Mouse (Mus musculus) MEL (cell line): Measurements from ENCODE around the gene Cd9. TPM values are rescaled to one million over a fixed set of nuclear protein-coding genes. Genes with fewer than 3 reads are reported as not detected.

ENCODE experiments used
- DNase-seq: peaks from one replicate; pipeline ENCODE4 v3.0.0; 2011; ENCODE audit warnings: low read depth, low spot score
- H3K27ac ChIP-seq: 2 replicates; pipeline ENCODE4 v1.5.1; 2012; ENCODE audit warnings: low read depth, mild to moderate bottlenecking, control low read depth, low read length, moderate library complexity; ENCODE audit not compliant: control insufficient read depth
- H3K27me3 ChIP-seq, 2 experiments: fragments of 150-350 bp in 1 of 2; sonication (generic) in 1 of 2; 2 replicates each; pipeline ENCODE4 v1.6.1; 2012; ENCODE audit warnings: low read length in 2 of 2, mild to moderate bottlenecking in 2 of 2, improper control_type of control experiment in 1 of 2, moderate library complexity in 1 of 2; ENCODE audit not compliant: insufficient read depth in 2 of 2, control insufficient read depth in 1 of 2
- H3K36me3 ChIP-seq, 2 experiments: 2 replicates each; pipeline ENCODE4 v1.6.1; 2012 to 2014; ENCODE audit warnings: low read length in 2 of 2, improper control_type of control experiment in 1 of 2, inconsistent platforms in 1 of 2, mild to moderate bottlenecking in 1 of 2; ENCODE audit not compliant: insufficient read depth in 2 of 2, control insufficient read depth in 1 of 2
- H3K4me1 ChIP-seq, 2 experiments: fragments of 150-350 bp in 1 of 2; sonication (generic) in 1 of 2; 2 replicates each; pipeline ENCODE4 v1.6.1; 2012; ENCODE audit warnings: low read length in 2 of 2, improper control_type of control experiment in 1 of 2, mild to moderate bottlenecking in 1 of 2; ENCODE audit not compliant: insufficient read depth in 2 of 2, control insufficient read depth in 1 of 2
- H3K4me3 ChIP-seq, 2 experiments: fragments of 150-350 bp in 1 of 2; sonication (generic) in 1 of 2; 2 replicates each; pipeline ENCODE4 v1.5.1; 2012; ENCODE audit warnings: low read depth in 2 of 2, low read length in 2 of 2, mild to moderate bottlenecking in 2 of 2, moderate library complexity in 2 of 2, control low read depth in 1 of 2, improper control_type of control experiment in 1 of 2; ENCODE audit not compliant: control insufficient read depth in 1 of 2, insufficient read depth in 1 of 2
- H3K79me2 ChIP-seq: 2 replicates; pipeline ENCODE4 v1.6.1; 2012; ENCODE audit warnings: mild to moderate bottlenecking, low read length, moderate library complexity; ENCODE audit not compliant: control insufficient read depth, poor library complexity, insufficient read depth
- H3K9ac ChIP-seq: 2 replicates; pipeline ENCODE4 v1.6.1; 2012; ENCODE audit warnings: low read depth, mild to moderate bottlenecking, control low read depth, low read length, moderate library complexity; ENCODE audit not compliant: control insufficient read depth, poor library complexity, severe bottlenecking
- H3K9me3 ChIP-seq: fragments of 150-350 bp; sonication (generic); replicated peaks from 2 replicates; pipeline ENCODE4 v1.6.1; 2012; ENCODE audit warnings: mild to moderate bottlenecking, low read length, improper control_type of control experiment, moderate library complexity; ENCODE audit not compliant: insufficient read depth
- BHLHE40 ChIP-seq: IDR thresholded peaks from 2 replicates; pipeline ENCODE4 v1.6.1; 2012; ENCODE audit warnings: low read depth, mild to moderate bottlenecking, inconsistent platforms, low read length, improper control_type of control experiment, borderline replicate concordance
- CTCF ChIP-seq, 3 experiments: IDR thresholded peaks in 2 of 3; conservative IDR thresholded peaks in 1 of 3; 2 replicates each; pipeline ENCODE4 v1.5.1; 2011 to 2012; ENCODE audit warnings: low read length in 3 of 3, low read depth in 2 of 3, mild to moderate bottlenecking in 2 of 3, improper control_type of control experiment in 1 of 3, inconsistent platforms in 1 of 3, mixed read lengths in 1 of 3, moderate library complexity in 1 of 3; ENCODE audit not compliant: control insufficient read depth in 1 of 3, insufficient read depth in 1 of 3, poor library complexity in 1 of 3, severe bottlenecking in 1 of 3
- E2F4 ChIP-seq: IDR thresholded peaks from 2 replicates; pipeline ENCODE4 v1.6.1; 2011; ENCODE audit warnings: low read depth, low read length, improper control_type of control experiment, borderline replicate concordance
- EP300 ChIP-seq, 2 experiments: IDR thresholded peaks; 2 replicates each; pipeline ENCODE4 v1.6.1; 2011; ENCODE audit warnings: improper control_type of control experiment in 2 of 2, low read length in 2 of 2, low read depth in 1 of 2, mild to moderate bottlenecking in 1 of 2
- ETS1 ChIP-seq: IDR thresholded peaks from 2 replicates; pipeline ENCODE4 v1.6.1; 2012; ENCODE audit warnings: low read depth, mild to moderate bottlenecking, inconsistent platforms, low read length, improper control_type of control experiment, moderate library complexity
- HCFC1 ChIP-seq: IDR thresholded peaks from 2 replicates; pipeline ENCODE4 v1.6.1; 2012; ENCODE audit warnings: low read depth, mild to moderate bottlenecking, inconsistent platforms, low read length, improper control_type of control experiment, moderate library complexity
- MAFK ChIP-seq: IDR thresholded peaks from 2 replicates; pipeline ENCODE4 v1.6.1; 2011; ENCODE audit warnings: low read depth, mild to moderate bottlenecking, low read length, improper control_type of control experiment, borderline replicate concordance
- MAX ChIP-seq: IDR thresholded peaks from 2 replicates; pipeline ENCODE4 v1.6.1; 2011; ENCODE audit warnings: low read length, improper control_type of control experiment
- MAZ ChIP-seq: IDR thresholded peaks from 2 replicates; pipeline ENCODE4 v1.6.1; 2012; ENCODE audit warnings: low read depth, mild to moderate bottlenecking, inconsistent platforms, low read length, improper control_type of control experiment
- MXI1 ChIP-seq: IDR thresholded peaks from 2 replicates; pipeline ENCODE4 v1.6.1; 2011; ENCODE audit warnings: mild to moderate bottlenecking, low read depth, low read length, improper control_type of control experiment
- MYB ChIP-seq: IDR thresholded peaks from 2 replicates; pipeline ENCODE4 v1.6.1; 2011; ENCODE audit warnings: mild to moderate bottlenecking, low read depth, low read length, improper control_type of control experiment
- MYC ChIP-seq: IDR thresholded peaks from 2 replicates; pipeline ENCODE4 v1.6.1; 2011; ENCODE audit warnings: low read depth, mild to moderate bottlenecking, low read length, improper control_type of control experiment, moderate library complexity
- NELFE ChIP-seq: IDR thresholded peaks from 2 replicates; pipeline ENCODE4 v1.6.1; 2011; ENCODE audit warnings: low read depth, low read length, improper control_type of control experiment
- NRF1 ChIP-seq: IDR thresholded peaks from 2 replicates; pipeline ENCODE4 v1.6.1; 2014; ENCODE audit warnings: low read depth, mild to moderate bottlenecking, inconsistent platforms, low read length, improper control_type of control experiment, moderate library complexity; ENCODE audit not compliant: poor library complexity, insufficient read depth, severe bottlenecking
- POLR2A ChIP-seq, 2 experiments: IDR thresholded peaks; 2 replicates each; pipeline ENCODE4 v1.6.1; 2011 to 2012; ENCODE audit warnings: low read length in 2 of 2, mild to moderate bottlenecking in 2 of 2, control low read depth in 1 of 2, improper control_type of control experiment in 1 of 2, low read depth in 1 of 2, moderate library complexity in 1 of 2; ENCODE audit not compliant: control insufficient read depth in 1 of 2, insufficient read depth in 1 of 2, poor library complexity in 1 of 2
- POLR2AphosphoS2 ChIP-seq: IDR thresholded peaks from 2 replicates; pipeline ENCODE4 v1.6.1; 2011; ENCODE audit warnings: low read length, improper control_type of control experiment
- POLR2AphosphoS5 ChIP-seq: IDR thresholded peaks from 2 replicates; pipeline ENCODE4 v1.6.1; 2012; ENCODE audit warnings: low read depth, borderline replicate concordance, mild to moderate bottlenecking, inconsistent platforms, low read length, moderate library complexity, mixed read lengths
- RAD21 ChIP-seq: IDR thresholded peaks from 2 replicates; pipeline ENCODE4 v1.6.1; 2011; ENCODE audit warnings: mild to moderate bottlenecking, low read depth, low read length, improper control_type of control experiment
- RCOR1 ChIP-seq: IDR thresholded peaks from 2 replicates; pipeline ENCODE4 v1.6.1; 2012; ENCODE audit warnings: low read depth, mild to moderate bottlenecking, inconsistent platforms, low read length, improper control_type of control experiment
- SMC3 ChIP-seq: IDR thresholded peaks from 2 replicates; pipeline ENCODE4 v1.6.1; 2011; ENCODE audit warnings: low read depth, low read length, improper control_type of control experiment
- TAL1 ChIP-seq: IDR thresholded peaks from 2 replicates; pipeline ENCODE4 v1.6.1; 2012; ENCODE audit warnings: mild to moderate bottlenecking, inconsistent platforms, low read length, moderate library complexity, mixed read lengths
- TCF12 ChIP-seq: IDR thresholded peaks from 2 replicates; pipeline ENCODE4 v1.6.1; 2014; ENCODE audit warnings: low read depth, mild to moderate bottlenecking, inconsistent platforms, low read length, improper control_type of control experiment, moderate library complexity
- UBTF ChIP-seq: IDR thresholded peaks from 2 replicates; pipeline ENCODE4 v1.6.1; 2012; ENCODE audit warnings: low read depth, mild to moderate bottlenecking, inconsistent platforms, low read length, improper control_type of control experiment, moderate library complexity, borderline replicate concordance; ENCODE audit not compliant: insufficient read depth
- USF1 ChIP-seq: IDR thresholded peaks from 2 replicates; pipeline ENCODE4 v1.6.1; 2014; ENCODE audit warnings: low read depth, mild to moderate bottlenecking, inconsistent platforms, low read length, improper control_type of control experiment, moderate library complexity
- USF2 ChIP-seq, 2 experiments: IDR thresholded peaks; 2 replicates each; pipeline ENCODE4 v1.6.1; 2011 to 2012; ENCODE audit warnings: improper control_type of control experiment in 2 of 2, low read length in 2 of 2, borderline replicate concordance in 1 of 2, inconsistent platforms in 1 of 2, low read depth in 1 of 2, mild to moderate bottlenecking in 1 of 2; ENCODE audit not compliant: insufficient read depth in 1 of 2
- ZKSCAN1 ChIP-seq: IDR thresholded peaks from 2 replicates; pipeline ENCODE4 v1.6.1; 2012; ENCODE audit warnings: low read depth, mild to moderate bottlenecking, inconsistent platforms, low read length, improper control_type of control experiment, moderate library complexity
- polyA plus RNA-seq, 2 experiments: library from polyadenylated mRNA; stranded (reverse) in 1 of 2; unstranded in 1 of 2; fragments of >175 nt in 1 of 2; fragments of >200 nt in 1 of 2; gene quantifications; 2 replicates each; pipeline versions ENCODE4 v1.2.1 to v1.2.4; 2012; ENCODE audit warnings: low replicate concordance in 2 of 2, low read depth in 1 of 2; ENCODE audit not compliant: insufficient read length in 2 of 2, insufficient read depth in 1 of 2, missing spikeins in 1 of 2
- total RNA-seq: library from RNA; depleted of rRNA; stranded (reverse); fragments of 300-350 nt; gene quantifications from 2 replicates; pipeline ENCODE4 v1.2.3, GENCODE M21; 2012

Gene Cd9
- total and polyA plus RNA-seq, 3 experiments: 3.6 to 10.9 TPM; not detected in 1

GRCm38 (mm10) chr6:125447205-125447604, 47.4 kb downstream of the Cd9 start:
- no peak overlapping the region for H3K9ac ChIP-seq
- H3K27me3 ChIP-seq: no peaks in the 10 kb centered on the region; a peak in 1 of 4 replicates
- DNase-seq: no peak
- H3K4me3 ChIP-seq: no peak overlapping the region
- H3K79me2 ChIP-seq: no peaks in the 10 kb centered on the region
- H3K4me1 ChIP-seq: no peaks in the 10 kb centered on the region
- no peaks in the 10 kb centered on the region for H3K36me3 ChIP-seq
- no peaks in the 10 kb centered on the region for H3K9me3 ChIP-seq
- no peak overlapping the region for H3K27ac ChIP-seq
- TF ChIP-seq MYC (no peak), NELFE (no peak), RAD21 (no peak), TAL1 (no peak), MAFK (no peak), USF2 (IDR thresholded peaks at IDR 0.05; ENCODE audit: borderline replicate concordance in 1 of 2, insufficient read depth in 1 of 2, low read depth in 1 of 2, low read length in 2 of 2) (no peak), POLR2A (IDR thresholded peaks at IDR 0.05; ENCODE audit: control insufficient read depth in 1 of 2, insufficient read depth in 1 of 2, low read depth in 1 of 2, low read length in 2 of 2, poor library complexity in 1 of 2) (no peak), BHLHE40 (no peak), POLR2AphosphoS2 (no peak), UBTF (no peak), MAZ (no peak), MXI1 (no peak), MAX (no peak)

GRCm38 (mm10) chr6:125445381-125445780, 49.2 kb downstream of the Cd9 start:
- Histone ChIP-seq H3K27me3 (peaks cover 3 to 4% of the 10 kb centered on the region in 2 experiments), H3K79me2 (no peaks in the 10 kb centered on the region), H3K27ac (no peak overlapping the region), H3K9me3 (no peaks in the 10 kb centered on the region), H3K36me3 (no peaks in the 10 kb centered on the region), H3K9ac (no peak overlapping the region), H3K4me1 (no peaks in the 10 kb centered on the region), H3K4me3 (no peak overlapping the region)
- no peak for DNase-seq
- TF ChIP-seq MAX: no peak
- no peak for TF ChIP-seq MYC
- TF ChIP-seq POLR2AphosphoS2: no peak
- no peak for TF ChIP-seq TCF12
- no peak for TF ChIP-seq HCFC1
- TF ChIP-seq E2F4: no peak

GRCm38 (mm10) chr6:125442591-125442990, 52.0 kb downstream of the Cd9 start:
- Histone ChIP-seq H3K4me1 (no peaks in the 10 kb centered on the region), H3K79me2 (no peaks in the 10 kb centered on the region), H3K9me3 (no peaks in the 10 kb centered on the region), H3K9ac (no peak overlapping the region), H3K36me3 (no peaks in the 10 kb centered on the region), H3K27ac (no peak overlapping the region), H3K27me3 (peaks cover 3 to 4% of the 10 kb centered on the region in 2 experiments), H3K4me3 (no peak overlapping the region)
- no peak for DNase-seq
- TF ChIP-seq USF1: no peak
- TF ChIP-seq NELFE: no peak
- TF ChIP-seq MYC: no peak
- TF ChIP-seq ETS1: no peak
- TF ChIP-seq NRF1: no peak
- TF ChIP-seq EP300 (IDR thresholded peaks at IDR 0.05; ENCODE audit: low read depth in 1 of 2, low read length in 2 of 2): no peak
- no peak for TF ChIP-seq CTCF (IDR thresholded peaks at IDR 0.05 in 2 of 3, conservative IDR thresholded peaks at IDR 0.05 in 1 of 3; ENCODE audit: control insufficient read depth in 1 of 3, insufficient read depth in 1 of 3, low read depth in 2 of 3, low read length in 3 of 3, poor library complexity in 1 of 3, severe bottlenecking in 1 of 3)
- no peak for TF ChIP-seq ZKSCAN1
- TF ChIP-seq SMC3: no peak
- TF ChIP-seq RCOR1: no peak
- no peak for TF ChIP-seq MXI1
- no peak for TF ChIP-seq HCFC1
- no peak for TF ChIP-seq POLR2AphosphoS5
- no peak for TF ChIP-seq POLR2AphosphoS2
- TF ChIP-seq MYB: no peak
